Mouse (Mus musculus): Measurements from ENCODE around the gene Aurkb.

Gene Aurkb

DNA sequence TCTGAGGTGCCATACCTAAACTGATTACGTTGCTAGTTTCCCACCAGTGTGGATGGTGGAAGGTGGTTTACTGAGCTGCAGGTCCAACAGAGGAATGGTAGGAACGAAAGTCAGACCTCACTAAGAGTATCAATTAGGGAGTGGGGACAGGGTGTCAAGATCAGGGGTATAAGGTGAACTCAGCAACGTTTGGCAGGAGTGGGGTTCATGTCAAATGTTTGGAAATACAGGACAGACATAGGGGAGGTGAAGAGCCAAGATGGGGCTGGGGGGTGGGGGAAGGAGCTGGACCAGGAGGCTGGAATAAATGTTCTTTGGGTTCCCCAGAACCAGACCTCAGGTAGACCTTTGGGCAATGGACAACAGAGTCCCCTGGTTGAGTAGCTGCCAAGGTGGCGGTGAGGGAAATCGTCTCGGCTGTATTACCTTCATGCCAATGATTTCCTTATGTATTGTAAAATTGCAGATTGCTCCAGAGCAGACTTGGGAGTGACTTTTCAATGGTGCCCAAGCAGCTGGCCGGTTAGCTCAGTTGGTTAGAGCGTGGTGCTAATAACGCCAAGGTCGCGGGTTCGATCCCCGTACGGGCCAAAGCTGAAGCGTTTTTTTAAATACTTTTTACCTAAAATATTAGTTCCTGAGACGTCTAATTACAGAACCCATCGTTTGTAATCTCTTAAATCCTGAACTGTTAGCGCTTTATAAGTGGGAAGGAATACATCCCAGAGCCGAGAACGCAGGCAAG lies 8.8 kb upstream of the Aurkb start:
- DNase-seq (ENCODE audit: low read depth, low spot score) = peak; percentile 80

DNA sequence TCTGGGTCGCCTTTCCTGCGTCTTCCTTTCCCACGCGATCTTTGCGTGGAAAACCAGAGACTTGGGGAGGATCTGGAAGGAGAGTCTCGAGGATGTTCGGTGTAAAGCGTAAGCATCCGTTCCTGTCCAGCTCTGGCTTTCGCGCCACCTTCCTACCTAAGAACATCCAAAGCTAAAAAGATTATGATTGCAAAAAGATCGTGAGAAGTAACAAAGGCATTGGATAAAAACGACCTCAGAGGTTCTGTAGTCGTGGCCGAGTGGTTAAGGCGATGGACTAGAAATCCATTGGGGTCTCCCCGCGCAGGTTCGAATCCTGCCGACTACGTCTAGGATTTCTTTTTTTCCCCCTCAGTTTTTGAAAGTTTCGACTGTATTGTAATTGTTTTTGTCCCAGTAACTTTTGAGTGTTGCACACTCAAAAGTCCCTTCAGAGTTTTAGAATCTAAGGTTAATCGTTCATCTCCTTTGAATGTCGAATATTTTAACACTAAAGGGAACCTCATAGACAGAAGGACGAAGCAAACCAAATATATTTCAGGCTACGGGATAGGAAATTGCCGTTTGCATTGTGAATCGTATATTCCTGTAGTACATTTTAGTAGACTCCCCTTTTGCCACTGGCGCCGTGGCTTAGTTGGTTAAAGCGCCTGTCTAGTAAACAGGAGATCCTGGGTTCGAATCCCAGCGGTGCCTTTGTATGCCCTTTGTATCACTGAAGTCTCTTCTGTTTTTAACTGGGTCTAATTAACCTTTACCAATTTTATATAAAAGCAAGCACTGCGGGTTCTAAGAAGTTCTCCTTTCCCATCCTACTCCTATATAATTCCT lies 8.0 kb upstream of the Aurkb start:
- peak; percentile 91 for DNase-seq (ENCODE audit: low read depth, low spot score)

DNA sequence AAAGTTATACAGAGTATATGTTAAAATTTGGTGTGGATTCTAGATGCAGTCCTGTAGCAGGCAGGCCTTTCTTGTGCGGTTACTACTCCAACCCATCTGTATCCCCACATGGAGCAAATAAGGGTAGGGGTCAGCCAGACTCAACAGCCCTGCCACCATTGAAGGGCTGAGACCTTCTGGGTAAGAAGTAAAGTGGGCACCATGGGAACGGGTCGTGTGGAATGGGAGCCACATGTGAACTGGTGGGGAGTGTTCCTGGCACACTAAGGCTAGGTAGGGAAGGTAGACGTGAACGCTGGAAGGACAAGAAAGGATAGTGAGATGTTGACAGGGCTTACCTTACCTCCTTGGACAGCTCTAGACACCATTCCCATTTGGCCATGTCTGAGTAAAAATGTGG lies 7.3 kb upstream of the Aurkb start:
- no peak for DNase-seq (ENCODE audit: low read depth, low spot score)

DNA sequence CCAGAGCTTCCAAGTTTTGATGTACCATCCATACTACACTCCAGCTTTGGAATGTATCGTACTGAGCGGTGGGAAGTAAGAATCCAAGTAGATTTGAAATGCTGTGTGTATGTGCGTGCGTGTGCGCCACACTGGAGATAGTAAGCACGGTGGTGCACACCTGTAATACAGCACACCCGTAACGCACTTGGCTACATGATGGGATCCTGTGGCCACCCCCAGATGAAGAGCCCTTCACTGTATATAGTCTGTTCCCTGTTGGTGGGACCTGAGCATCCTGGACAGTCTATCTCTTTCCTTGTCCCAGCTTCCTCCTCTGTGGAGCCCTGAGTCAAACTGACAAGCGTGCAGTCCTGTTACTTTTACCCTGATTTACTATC lies 938 bp downstream of the Aurkb start:
- no peak for DNase-seq (ENCODE audit: low read depth, low spot score)

DNA sequence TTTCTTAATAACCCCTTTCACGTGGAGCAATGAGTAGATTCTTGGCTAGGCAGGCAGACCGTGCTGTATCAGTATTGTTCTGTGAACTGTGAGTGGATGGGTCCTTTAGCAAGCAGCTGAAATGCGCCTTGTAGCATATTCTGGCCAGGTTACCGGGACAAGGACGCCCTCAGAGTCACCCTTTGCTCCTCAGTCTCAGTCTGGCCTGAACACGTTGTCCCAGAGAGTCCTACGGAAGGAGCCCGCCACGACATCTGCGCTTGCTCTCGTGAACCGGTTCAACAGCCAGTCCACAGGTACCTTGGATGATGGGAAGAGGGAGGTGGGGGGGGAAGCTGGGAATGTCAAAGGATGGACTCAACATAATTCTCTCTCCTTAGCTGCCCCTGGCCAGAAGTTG lies 2.1 kb downstream of the Aurkb start:
- no peak for DNase-seq (ENCODE audit: low read depth, low spot score)

DNA sequence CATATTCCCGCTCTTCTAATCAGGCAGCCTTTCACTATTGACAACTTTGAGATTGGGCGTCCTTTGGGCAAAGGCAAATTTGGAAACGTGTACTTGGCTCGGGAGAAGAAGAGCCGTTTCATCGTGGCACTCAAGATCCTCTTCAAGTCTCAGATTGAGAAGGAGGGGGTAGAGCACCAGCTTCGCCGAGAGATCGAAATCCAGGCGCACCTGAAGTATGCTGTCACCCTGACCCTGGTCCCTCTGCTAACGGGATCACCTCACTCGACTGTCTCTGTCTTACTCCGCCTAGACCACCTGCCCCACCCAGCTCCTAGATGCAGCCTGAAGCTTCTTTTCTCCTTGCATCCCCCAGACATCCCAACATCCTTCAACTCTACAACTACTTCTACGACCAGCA lies 2.7 kb downstream of the Aurkb start:
- DNase-seq (ENCODE audit: low read depth, low spot score) = no peak

DNA sequence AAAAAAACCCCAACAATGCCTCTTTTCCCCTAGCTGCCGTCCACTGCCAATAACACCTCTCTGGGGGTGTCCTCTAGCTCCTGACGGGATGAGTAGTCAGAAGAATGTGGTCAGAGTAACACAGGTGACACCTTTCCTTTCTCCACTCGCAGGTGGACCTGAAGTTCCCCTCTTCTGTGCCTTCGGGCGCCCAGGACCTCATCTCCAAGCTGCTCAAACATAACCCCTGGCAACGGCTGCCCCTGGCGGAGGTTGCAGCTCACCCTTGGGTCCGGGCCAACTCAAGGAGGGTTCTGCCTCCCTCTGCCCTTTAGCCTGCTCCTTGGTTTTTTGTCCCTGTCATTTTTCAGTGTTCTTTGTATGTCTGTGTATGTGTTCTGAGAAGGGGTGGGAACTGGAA lies 5.3 kb downstream of the Aurkb start:
- DNase-seq (ENCODE audit: low read depth, low spot score) = no peak

DNA sequence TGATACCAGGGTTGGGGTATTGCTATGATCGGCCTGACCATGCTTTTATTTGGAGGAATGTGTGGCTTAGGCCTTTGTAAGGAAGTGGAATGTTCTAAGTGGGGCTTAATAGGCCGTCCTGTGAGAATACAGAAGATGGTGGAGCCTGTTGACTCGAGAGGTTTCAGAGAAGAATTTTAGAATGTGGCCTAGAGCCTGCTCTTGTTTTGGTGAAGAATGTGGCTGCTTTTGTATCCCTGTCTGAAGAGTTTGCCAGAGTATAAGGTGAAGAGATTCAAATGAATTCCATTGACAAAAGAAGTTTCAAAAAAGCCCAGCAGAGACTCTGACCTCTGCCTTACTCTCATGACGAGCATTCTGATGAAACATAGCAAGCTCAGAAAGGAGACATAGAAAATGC lies 6.3 kb downstream of the Aurkb start:
- DNase-seq (ENCODE audit: low read depth, low spot score) = no peak

DNA sequence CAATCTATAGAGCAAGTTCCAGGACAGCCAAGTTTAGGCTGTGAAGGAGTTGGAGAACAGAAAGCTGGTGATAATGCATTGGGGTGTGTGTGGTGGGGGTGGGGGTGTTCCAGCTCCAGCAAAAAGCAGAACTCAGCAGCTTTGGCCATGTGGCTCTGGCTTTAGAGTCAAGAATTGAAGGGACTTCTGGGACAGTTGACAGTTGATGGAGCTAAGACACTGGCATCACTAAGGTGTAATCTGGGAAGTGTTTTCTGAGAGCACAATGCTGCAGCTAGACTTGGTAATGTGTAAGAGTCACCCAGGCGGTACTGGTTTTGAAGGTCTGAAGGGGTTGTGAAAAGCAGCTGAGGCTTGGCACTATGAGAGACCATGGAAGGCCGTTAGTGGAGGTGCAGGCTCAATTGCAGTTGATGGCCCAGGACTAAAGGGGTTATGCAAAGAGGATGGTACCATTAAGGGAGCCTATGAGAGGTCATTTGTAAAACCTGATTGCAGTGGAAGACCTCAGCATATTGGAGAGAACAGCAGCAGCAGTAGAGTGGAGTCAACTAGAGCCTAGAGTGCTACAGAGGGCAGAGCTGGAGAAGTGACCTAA lies 7.5 kb downstream of the Aurkb start:
- no peak for DNase-seq (ENCODE audit: low read depth, low spot score)

DNA sequence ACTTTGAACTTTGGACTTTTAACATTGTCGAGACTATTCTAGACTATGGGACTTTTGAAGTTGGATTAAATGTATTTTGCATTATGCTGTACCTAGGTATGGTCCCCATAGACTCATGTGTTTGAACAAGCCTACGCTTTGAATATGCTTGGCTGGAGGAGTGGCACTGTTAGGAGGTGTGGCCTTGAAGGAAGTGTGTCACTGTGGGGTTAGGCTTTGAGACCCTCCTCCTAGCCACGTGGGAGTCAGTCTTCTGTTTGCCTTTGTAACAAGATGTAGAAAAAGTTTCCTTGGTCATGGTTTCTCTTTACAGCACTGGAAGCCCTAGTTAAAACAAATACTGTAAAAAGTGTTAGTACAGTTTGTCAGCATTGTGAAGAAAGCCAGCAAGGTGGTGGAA lies 8.4 kb downstream of the Aurkb start:
- DNase-seq (ENCODE audit: low read depth, low spot score) = no peak

DNA sequence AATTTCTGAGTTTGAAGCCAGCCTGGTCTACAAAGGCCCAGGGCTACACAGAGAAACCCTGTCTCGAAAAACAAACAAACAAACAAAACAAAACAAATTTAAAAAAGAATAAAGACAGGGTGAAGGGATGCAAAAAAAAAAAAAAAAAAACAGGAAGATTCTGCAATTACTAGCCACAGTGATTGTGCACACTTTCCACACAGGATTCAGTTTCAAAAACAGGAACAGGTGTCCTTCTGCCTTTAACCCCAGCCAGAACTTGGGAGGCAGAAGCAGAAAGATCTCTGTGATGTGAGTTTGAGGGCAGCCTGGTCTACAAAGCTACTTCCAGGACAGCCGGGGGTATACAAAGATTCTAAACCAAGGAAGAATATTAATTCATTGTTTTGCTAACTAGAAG lies 12.8 kb downstream of the Aurkb start:
- no peak for DNase-seq (ENCODE audit: low read depth, low spot score)

DNA sequence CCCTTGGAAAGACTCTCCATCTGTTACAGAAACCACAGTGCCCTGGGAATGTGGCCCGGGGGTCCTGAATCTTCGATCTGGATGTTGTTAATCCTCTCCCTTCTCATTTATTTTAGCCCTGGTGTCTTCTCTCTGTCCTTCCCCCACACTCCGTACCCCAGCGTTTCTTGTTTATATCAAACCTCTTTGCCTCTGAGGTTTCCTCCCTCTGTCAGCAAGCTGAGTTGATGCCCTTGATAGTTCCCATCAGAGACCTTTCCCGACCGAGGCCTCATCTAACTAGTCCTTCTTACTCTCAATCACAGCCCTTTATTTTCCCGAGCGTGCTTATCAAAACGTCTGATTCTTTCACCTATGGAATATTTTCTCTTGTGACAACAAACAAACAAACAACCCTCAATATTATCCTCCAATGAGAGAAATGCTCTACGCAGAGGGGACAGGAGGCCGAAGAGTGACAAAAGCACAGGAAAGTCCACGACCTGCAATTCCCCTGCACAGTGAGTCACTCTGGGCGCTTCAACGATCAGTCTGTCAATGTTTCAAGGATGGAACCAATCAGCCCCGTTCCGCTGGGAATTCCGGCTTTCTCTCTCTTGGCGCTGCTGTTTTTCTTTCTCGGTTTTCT lies 13.4 kb downstream of the Aurkb start:
- no peak for DNase-seq (ENCODE audit: low read depth, low spot score)

DNA sequence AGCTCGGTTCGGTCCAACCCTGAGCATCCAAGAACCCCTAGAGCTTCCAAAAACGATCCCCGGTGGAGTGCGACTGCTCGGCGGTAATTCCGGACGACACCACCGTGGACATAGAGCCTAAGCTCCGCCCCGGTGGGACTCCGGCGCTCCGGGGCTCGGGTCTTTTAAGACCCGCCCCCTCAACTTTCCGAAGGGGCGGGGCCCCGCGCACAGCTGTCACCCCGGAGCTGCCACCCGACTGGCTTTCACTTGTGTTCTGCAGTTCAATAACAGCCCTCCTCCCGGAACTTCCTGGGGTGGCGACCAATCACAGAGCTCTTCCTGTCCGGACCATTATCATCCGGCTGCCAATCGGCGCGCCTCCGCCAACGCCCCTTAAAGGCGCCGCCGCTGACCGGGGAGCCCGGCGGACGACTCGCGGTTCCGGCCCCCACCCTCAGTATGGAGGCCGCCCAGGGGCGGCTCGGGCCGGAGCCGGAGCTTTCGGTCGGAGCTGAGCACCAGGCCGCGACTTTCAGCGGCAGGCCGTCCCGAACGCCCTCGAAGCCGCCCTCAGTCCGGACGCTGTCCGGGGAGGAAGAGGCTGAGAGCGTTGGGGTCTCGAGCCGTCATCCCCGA lies 14.0 kb downstream of the Aurkb start, which contains the start of gene Borcs6:
Gene Borcs6 (plus strand): TSS at position 361 of the 618 bp plus-strand sequence.
- peak; percentile 98 for DNase-seq (ENCODE audit: low read depth, low spot score)

DNA sequence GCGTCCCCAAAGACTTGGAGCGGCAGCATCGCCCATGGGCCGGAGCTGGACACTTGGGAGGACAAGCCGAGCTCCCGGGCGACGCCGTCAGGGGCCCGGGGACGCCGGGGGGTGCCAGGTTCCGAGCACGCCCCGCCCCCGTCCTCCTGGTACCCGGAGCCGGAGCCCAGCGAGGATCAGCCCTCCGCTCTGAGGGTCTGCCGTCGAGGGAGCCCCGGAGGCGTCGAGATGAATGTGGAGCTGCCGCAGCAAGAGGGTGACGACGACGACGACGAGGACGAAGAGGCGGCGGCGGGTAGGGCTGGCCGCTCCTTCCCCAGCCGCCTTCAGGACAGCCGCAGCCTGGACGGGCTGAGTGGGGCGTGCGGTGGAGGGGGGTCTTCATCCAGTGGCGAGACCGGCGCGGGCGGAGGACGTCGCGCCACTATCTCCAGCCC lies 14.5 kb downstream of the Aurkb start:
- no peak for DNase-seq (ENCODE audit: low read depth, low spot score)

DNA sequence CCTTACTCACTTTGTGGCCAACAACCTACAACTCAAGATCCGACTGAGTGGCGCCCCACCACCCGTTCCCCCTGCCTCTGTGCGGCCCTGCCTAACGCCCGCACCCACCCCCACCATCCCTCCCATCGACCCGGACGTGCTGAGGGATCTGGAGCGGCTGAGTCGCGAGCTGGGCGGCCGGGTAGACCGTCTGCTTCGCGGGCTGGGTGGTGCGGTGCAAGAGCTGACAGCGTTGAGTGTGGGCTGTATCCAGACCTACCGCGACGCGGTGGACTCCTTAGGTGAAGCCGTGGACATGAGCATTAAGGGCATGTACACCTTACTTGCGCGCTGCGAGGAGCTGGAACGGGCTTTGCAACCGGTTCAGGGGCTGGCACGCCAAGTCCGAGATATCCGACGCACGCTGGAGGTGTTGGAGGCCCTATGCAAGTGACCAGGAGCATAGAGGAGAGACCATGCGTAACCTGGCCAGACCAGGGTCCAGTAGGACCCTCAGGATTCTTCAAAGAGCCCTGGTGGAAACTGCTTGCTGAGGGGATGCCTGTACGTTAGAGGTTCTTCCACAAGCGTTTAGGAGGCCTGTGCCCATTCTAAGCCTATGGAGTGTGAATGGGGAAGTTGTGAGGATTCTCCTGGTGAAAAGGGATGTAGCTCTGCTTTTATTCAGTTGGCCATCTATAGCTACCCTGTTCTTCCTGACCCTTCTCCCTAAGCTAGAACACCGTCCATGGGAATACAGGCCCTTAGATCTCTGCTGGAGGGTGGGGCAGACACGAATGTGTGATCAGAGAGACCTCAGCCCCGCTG lies 15.2 kb downstream of the Aurkb start:
- peak; percentile 21 for DNase-seq (ENCODE audit: low read depth, low spot score)

DNA sequence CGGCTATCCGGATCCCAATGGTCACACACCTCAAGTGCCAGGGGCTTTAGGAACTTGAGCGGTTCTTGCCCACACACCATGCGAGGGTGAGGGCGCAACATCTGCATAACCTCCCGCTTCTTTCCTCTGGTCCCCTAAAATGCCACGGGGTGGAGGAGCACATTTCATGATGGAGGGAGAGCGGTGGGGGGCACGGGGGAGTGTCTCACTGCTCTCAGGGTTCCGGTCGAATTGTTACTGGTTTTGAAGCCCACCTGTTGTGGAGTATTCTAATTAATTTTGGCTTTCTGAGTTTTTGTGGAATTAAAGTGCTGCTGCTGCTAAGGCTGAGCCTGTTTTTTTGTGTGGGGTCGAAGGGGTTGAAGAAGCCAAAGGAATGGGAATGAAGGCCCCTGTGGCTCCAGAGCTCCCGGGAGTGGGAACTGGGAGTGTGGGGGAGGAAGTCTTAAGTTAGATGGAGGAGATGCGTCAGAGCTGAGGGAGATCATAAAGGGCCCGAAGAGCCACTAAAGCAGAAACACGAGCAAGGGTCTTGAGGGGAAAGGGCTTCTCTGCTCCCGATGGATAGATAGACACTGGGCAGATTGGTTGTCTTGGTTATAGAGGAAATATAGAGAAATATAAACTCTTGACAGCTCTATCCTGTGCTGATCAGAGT lies 15.9 kb downstream of the Aurkb start:
- no peak for DNase-seq (ENCODE audit: low read depth, low spot score)

DNA sequence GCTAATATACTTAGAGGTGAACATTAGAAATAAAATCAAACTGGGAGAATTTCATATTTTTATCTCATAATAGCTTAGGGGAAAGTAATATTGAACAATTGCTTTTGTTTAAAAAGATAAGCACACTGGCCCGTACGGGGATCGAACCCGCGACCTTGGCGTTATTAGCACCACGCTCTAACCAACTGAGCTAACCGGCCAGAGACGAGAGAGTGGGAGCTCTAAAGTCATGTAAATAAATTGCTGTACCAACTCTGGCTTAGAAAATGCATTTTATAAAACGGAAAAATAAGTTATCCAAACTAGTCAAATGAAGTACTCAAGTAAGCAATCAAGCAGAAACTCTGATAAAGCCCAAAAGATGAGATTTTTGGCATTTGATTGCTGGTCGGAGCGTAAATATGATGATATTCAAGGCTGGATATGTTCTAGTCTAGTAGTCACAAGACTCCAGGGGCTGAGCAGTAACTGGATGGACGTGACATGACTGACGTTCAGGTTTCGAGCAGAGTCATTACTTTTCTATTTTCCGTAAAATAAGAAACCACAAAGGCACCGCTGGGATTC lies 16.8 kb downstream of the Aurkb start:
- DNase-seq (ENCODE audit: low read depth, low spot score) = peak; percentile 68

DNA sequence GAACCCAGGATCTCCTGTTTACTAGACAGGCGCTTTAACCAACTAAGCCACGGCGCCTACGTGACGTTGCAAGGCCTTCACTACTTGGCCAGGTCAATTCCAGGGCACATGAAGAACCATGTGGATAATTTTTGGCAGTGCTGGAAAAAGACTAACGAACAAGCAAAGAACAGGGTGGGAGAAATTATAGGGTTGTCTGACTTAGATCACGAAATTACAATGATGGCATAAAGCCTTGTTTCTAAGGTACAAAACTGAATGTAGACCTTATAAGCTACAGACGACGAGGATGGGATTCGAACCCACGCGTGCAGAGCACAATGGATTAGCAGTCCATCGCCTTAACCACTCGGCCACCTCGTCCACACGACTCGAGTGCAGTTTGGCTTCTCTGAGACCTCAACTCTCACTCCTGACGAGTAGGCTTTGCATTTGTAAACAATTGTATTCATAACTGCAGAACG lies 17.3 kb downstream of the Aurkb start:
- peak; percentile 94 for DNase-seq (ENCODE audit: low read depth, low spot score)

DNA sequence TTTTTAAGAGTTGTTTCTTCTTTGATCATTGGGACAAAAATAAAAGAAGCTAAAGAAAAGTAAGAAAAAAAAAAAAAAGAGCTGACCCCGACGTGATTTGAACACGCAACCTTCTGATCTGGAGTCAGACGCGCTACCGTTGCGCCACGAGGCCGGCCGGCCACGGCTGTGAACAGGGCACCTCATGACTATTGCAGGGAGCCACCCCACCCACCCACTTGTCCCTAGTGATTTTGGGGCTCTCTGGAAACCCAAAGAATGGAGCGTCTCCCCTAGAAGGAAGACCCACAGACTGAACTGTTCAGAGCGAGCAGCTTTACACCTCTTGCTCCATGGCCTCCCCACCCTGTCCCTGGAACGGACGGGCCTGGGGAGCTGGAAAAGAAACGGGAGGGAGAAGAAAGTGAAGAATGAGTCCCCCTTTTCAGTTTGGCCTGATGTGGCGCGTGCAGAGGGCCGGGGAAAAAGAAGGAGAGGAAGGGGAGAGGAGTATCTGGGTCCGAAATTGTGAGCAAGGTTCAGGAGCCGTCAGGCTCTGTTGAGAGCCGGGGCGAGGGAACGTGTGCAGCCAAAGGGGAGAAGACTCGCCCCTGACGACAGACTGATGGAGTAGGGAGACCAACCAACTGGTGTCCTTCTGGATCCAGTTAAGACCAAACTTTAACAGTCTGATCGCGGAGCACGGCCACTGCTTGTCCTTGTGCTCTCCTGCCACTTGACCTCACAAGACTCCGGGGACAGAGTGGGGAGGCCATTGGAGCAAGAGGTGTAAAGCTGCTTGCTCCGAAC lies 18.2 kb downstream of the Aurkb start:
- peak; percentile 80 for DNase-seq (ENCODE audit: low read depth, low spot score)

All from ES-CJ7 (cell line).